Mouse (Mus musculus): ENCODE data around the gene Bzw1. TPM values are rescaled to one million over a fixed set of nuclear protein-coding genes. Genes with fewer than 3 reads are reported as not detected.

Bzw1 gene
- polyA plus RNA-seq, 1 experiment from 2014 or later, result 384 TPM

- ATAC-seq (ENCODE audit: low FRiP score), result peak; percentile 98
- WGBS, result under 1% methylated on average over 33 of the region's 33 CpGs
- peak within 1 kb of the TSS; percentile 77 for H3K4me2 ChIP-seq
Observed at GRCm38 (mm10) chr1:58445143-58445722, 52.5 kb downstream of the Bzw1 start, which contains the start of the genes Nif3l1 and Ppil3. Gene Nif3l1, plus strand, starts transcription at chr1:58445151. Gene Ppil3, minus strand, starts transcription at chr1:58445486.

GRCm38 (mm10) chr1:58445861-58446260, 53.2 kb downstream of the Bzw1 start:
- H3K4me2 ChIP-seq, result peak overlapping the region; percentile 77
- peak overlapping the region; percentile 61 for H3K4me3 ChIP-seq
- H3K4me1 ChIP-seq (replicated peaks), result peaks cover 38% of the 10 kb centered on the region
- no peaks in the 10 kb centered on the region for H3K27me3 ChIP-seq
- H3K9ac ChIP-seq, result peak overlapping the region; percentile 88
- no peak; the same call in 1 of the 2 replicates for ATAC-seq (ENCODE audit: low FRiP score)
- H3K36me3 ChIP-seq, result peaks cover 36% of the 10 kb centered on the region
- WGBS, result 8% methylated on average over 11 of the region's 11 CpGs
- no peaks in the 10 kb centered on the region for H3K9me3 ChIP-seq
- H3K27ac ChIP-seq, result peak overlapping the region; percentile 89

More at GRCm38 (mm10) chr1:58445143-58445722, 52.5 kb downstream of the Bzw1 start, which contains the start of the genes Nif3l1 and Ppil3:
- Histone ChIP-seq H3K9me3 (no peaks in the 10 kb centered on the region), H3K9ac (peak within 1 kb of the TSS; percentile 88), H3K4me3 (peak within 1 kb of the TSS; percentile 61), H3K36me3 (peaks cover 36% of the 10 kb centered on the region), H3K4me1 (replicated peaks) (peaks cover 38% of the 10 kb centered on the region), H3K27ac (peak within 1 kb of the TSS; percentile 89), H3K27me3 (no peaks in the 10 kb centered on the region)

- Histone ChIP-seq H3K9me3 (no peaks in the 10 kb centered on the region), H3K9ac (no peak overlapping the region), H3K27me3 (no peaks in the 10 kb centered on the region), H3K36me3 (peaks cover 39% of the 10 kb centered on the region), H3K4me1 (replicated peaks) (peaks cover 38% of the 10 kb centered on the region), H3K4me2 (no peak overlapping the region), H3K4me3 (no peak overlapping the region), H3K27ac (no peak overlapping the region)
- no peak for ATAC-seq (ENCODE audit: low FRiP score)
- WGBS, result 94% methylated on average over 7 of the region's 7 CpGs
Observed at GRCm38 (mm10) chr1:58447766-58448165, 55.1 kb downstream of the Bzw1 start.

- no peak for ATAC-seq (ENCODE audit: low FRiP score)
- H3K4me2 ChIP-seq, result no peak overlapping the region
Observed at GRCm38 (mm10) chr1:58448396-58448795, 55.7 kb downstream of the Bzw1 start.

GRCm38 (mm10) chr1:58454316-58454715, 61.6 kb downstream of the Bzw1 start:
- no peak overlapping the region for H3K4me3 ChIP-seq
- no peak overlapping the region for H3K27ac ChIP-seq
- H3K9ac ChIP-seq, result no peak overlapping the region
- peaks cover 86% of the 10 kb centered on the region for H3K36me3 ChIP-seq
- H3K4me2 ChIP-seq, result no peak overlapping the region
- H3K4me1 ChIP-seq (replicated peaks), result peaks cover 3% of the 10 kb centered on the region; the same call in 1 of the 2 replicates
- no peaks in the 10 kb centered on the region for H3K27me3 ChIP-seq
- no peak for ATAC-seq (ENCODE audit: low FRiP score)
- no peaks in the 10 kb centered on the region for H3K9me3 ChIP-seq
- 98% methylated on average over 6 of the region's 6 CpGs for WGBS

More at GRCm38 (mm10) chr1:58448396-58448795, 55.7 kb downstream of the Bzw1 start:
- no peak overlapping the region for H3K4me3 ChIP-seq
- no peaks in the 10 kb centered on the region for H3K27me3 ChIP-seq
- H3K9me3 ChIP-seq, result no peaks in the 10 kb centered on the region
- peaks cover 38% of the 10 kb centered on the region for H3K4me1 ChIP-seq (replicated peaks)
- H3K9ac ChIP-seq, result no peak overlapping the region
- no peak overlapping the region for H3K27ac ChIP-seq
- WGBS, result 88% methylated on average over 7 of the region's 7 CpGs
- peaks cover 45% of the 10 kb centered on the region for H3K36me3 ChIP-seq

Other genes with a start within 250 kb of the Bzw1 start
- gene Aox4, start 182.5 kb upstream of the Bzw1 start, polyA plus RNA-seq (2015; fragmentation: Nextera tagmentation; extraction: Ambion mirVana), result 0.18 and 0.34 TPM in 2 replicates
- 0.05 TPM in 2 replicates for gene Aox2, start 114.6 kb upstream of the Bzw1 start, polyA plus RNA-seq (2015; fragmentation: Nextera tagmentation; extraction: Ambion mirVana)
- gene Clk1, start 31.2 kb downstream of the Bzw1 start, polyA plus RNA-seq (2015; fragmentation: Nextera tagmentation; extraction: Ambion mirVana), result 174 and 180 TPM in 2 replicates
- gene Nif3l1, start 52.3 kb downstream of the Bzw1 start, polyA plus RNA-seq (2015; fragmentation: Nextera tagmentation; extraction: Ambion mirVana), result 53.7 and 58.9 TPM in 2 replicates
- 52.9 and 53.6 TPM in 2 replicates for gene Ppil3, start 52.6 kb downstream of the Bzw1 start, polyA plus RNA-seq (2015; fragmentation: Nextera tagmentation; extraction: Ambion mirVana)
- gene Orc2, start 112.2 kb downstream of the Bzw1 start, polyA plus RNA-seq (2015; fragmentation: Nextera tagmentation; extraction: Ambion mirVana), result 25.5 and 27.9 TPM in 2 replicates
- gene Fam126b, start 193.4 kb downstream of the Bzw1 start, polyA plus RNA-seq (2015; fragmentation: Nextera tagmentation; extraction: Ambion mirVana), result 9.9 and 13.5 TPM in 2 replicates
- 199 and 210 TPM in 2 replicates for gene Ndufb3, start 193.5 kb downstream of the Bzw1 start, polyA plus RNA-seq (2015; fragmentation: Nextera tagmentation; extraction: Ambion mirVana)

All from hindbrain, embryonic 13.5 days (tissue).